Mouse (Mus musculus) left cerebral cortex, adult 2 months (tissue): ENCODE measurements around the gene Selenop. TPM values are rescaled to one million over a fixed set of nuclear protein-coding genes. Genes with fewer than 3 reads are reported as not detected.

Source experiments
- DNase-seq, 2 experiments: peaks; one replicate each; pipeline ENCODE4 v3.0.0; 2021 to 2022; ENCODE audit warnings: low spot score in 2 of 2, mixed read lengths in 1 of 2; ENCODE audit errors: extremely low spot score in 1 of 2
- H3K27ac ChIP-seq: fragments of 200-600 bp; 2 replicates; pipeline ENCODE4 v1.8.1; 2022
- H3K4me3 ChIP-seq: fragments of 200-600 bp; 2 replicates; pipeline ENCODE4 v1.8.1; 2022
- CTCF ChIP-seq: fragments of 200-600 bp; IDR thresholded peaks from 2 replicates; pipeline ENCODE4 v1.8.1; 2022; ENCODE audit warnings: antibody characterized with exemption, mild to moderate bottlenecking, moderate library complexity
- intact Hi-C: fragments of 180-260 bp; cut with DNase I; formaldehyde crosslinking; loops from one replicate; pipeline ENCODE4 v1.15.1; 2025
- total RNA-seq, 2 experiments: library from RNA; stranded (reverse); gene quantifications; 2 replicates each; pipeline ENCODE4 v1.2.3; 2021

Gene Selenop
- total RNA-seq, 2 experiments from 2014 or later: 284 to 293 TPM

- intact Hi-C loops: no loop called here
- DNase-seq: no peak
- Histone ChIP-seq H3K27ac (no peak overlapping the region), H3K4me3 (no peak overlapping the region)
- no peak for TF ChIP-seq CTCF
These were observed 17.7 kb upstream of the Selenop start for GRCm38 (mm10) chr15:3250620-3251019.

GRCm38 (mm10) chr15:3251031-3251717, 17.2 kb upstream of the Selenop start:
- no peak for DNase-seq
- no peak for TF ChIP-seq CTCF
- Histone ChIP-seq H3K27ac (peak overlapping the region; percentile 13; the same call in 1 of the 2 replicates), H3K4me3 (no peak overlapping the region)
- intact Hi-C loops: no loop called here

- TF ChIP-seq CTCF: no peak
- Histone ChIP-seq H3K4me3 (no peak overlapping the region), H3K27ac (no peak overlapping the region)
- intact Hi-C loops: no loop called here
- DNase-seq: no peak
These were observed 16.7 kb upstream of the Selenop start for GRCm38 (mm10) chr15:3251718-3252067.

- DNase-seq: no peak
- intact Hi-C loops: no loop called here
- no peak for TF ChIP-seq CTCF
- H3K4me3 ChIP-seq: no peak overlapping the region
- no peak overlapping the region for H3K27ac ChIP-seq
These were observed 9.3 kb upstream of the Selenop start for GRCm38 (mm10) chr15:3259025-3259424.

GRCm38 (mm10) chr15:3260309-3260708, 8.0 kb upstream of the Selenop start:
- H3K27ac ChIP-seq: no peak overlapping the region
- no peak for TF ChIP-seq CTCF
- DNase-seq: no peak
- intact Hi-C loops: no loop called here
- no peak overlapping the region for H3K4me3 ChIP-seq

GRCm38 (mm10) chr15:3262883-3263282, 5.5 kb upstream of the Selenop start:
- no peak for TF ChIP-seq CTCF
- intact Hi-C loops: no loop called here
- no peak for DNase-seq

GRCm38 (mm10) chr15:3264293-3264692, 4.1 kb upstream of the Selenop start:
- TF ChIP-seq CTCF: no peak
- intact Hi-C loops: no loop called here
- Histone ChIP-seq H3K27ac (no peak overlapping the region), H3K4me3 (no peak overlapping the region)
- DNase-seq: no peak

More at GRCm38 (mm10) chr15:3262883-3263282, 5.5 kb upstream of the Selenop start:
- H3K4me3 ChIP-seq: no peak overlapping the region
- H3K27ac ChIP-seq: no peak overlapping the region

- no peak for DNase-seq
- no peak for TF ChIP-seq CTCF
- H3K27ac ChIP-seq: no peak overlapping the region
- no peak overlapping the region for H3K4me3 ChIP-seq
- intact Hi-C loops: no loop called here
These were observed 3.5 kb upstream of the Selenop start for GRCm38 (mm10) chr15:3264828-3265227.

DNA sequence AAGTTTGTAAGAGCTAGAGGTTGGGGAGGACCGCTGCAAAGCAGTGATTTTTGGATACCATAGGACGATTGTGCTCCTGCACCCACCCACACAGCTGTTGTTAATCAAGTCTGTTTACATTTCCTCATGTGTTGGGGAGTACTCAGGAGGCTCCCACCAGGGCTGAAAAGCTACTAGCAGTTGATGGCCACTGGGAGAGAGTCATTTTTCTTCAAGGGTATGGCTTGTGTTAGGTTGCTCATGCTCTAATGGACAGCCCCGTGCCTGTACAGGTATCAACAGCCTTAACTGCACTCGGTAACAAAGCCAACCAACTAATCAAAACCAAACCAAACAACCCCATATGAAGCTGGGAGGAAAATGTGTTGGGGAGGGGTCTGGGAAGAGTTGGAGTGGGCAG, 1.1 kb downstream of the Selenop start:
- peak overlapping the region; percentile 53 for H3K27ac ChIP-seq
- intact Hi-C loops: no loop called here
- DNase-seq: no peak
- H3K4me3 ChIP-seq: no peak overlapping the region
- TF ChIP-seq CTCF: no peak

GRCm38 (mm10) chr15:3269996-3270645, 1.8 kb downstream of the Selenop start:
- H3K4me3 ChIP-seq: peak overlapping the region; percentile 55
- no peak for TF ChIP-seq CTCF
- H3K27ac ChIP-seq: peak overlapping the region; percentile 92
- no peak for DNase-seq
- intact Hi-C loops: loop anchor here (5.0 kb wide), 1 partner anchor 58 kb away; no protein-coding TSS in a partner anchor

DNA sequence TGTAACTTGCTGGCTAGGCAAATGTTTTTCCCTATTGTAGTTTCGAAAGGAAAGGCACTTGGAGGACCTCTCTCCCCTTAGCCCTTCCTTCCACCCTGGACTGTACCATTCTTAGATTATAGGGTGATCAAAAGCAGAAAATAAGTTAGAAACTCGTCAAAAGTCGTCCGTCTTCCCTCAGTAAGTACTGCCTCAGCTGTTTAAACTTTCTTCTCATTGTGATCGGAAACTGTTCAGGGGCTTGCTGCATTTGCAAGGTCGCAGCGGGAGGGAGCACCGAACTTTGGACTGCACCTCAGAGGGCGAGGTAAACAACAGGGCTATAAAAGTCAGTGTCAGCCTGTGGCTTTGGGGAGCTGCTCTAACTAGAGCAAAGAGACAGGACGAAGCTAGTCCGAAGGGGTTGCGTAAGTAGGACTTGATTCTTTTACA, 2.3 kb downstream of the Selenop start:
- H3K4me3 ChIP-seq: peak overlapping the region; percentile 55
- intact Hi-C loops: loop anchor here (1.0 to 5.0 kb wide), 2 partner anchors 38 to 58 kb away; no protein-coding TSS in a partner anchor
- DNase-seq: peak; percentile 30
- TF ChIP-seq CTCF: no peak
- H3K27ac ChIP-seq: peak overlapping the region; percentile 92

DNA sequence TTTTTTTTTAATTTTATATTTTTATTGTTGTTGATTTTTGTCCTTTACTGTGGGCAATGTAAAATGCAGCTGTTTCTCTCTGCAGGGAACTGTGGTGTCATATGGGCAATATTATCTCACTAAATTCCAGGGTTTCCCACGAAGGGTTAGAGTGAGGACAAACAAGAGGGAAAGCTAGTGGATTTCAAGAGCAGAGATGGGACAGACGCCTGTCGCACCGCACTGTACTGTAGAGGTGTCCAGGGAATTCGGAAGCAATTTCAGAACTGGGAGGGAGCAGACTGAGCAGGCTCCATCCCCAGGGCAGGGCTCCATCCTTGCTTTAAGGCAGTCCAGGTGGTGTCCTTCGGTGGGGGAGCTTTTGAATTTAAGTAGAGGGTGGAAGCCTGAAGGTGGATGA, 2.9 kb downstream of the Selenop start:
- intact Hi-C loops: loop anchor here (1.0 to 5.0 kb wide), 2 partner anchors 39 to 59 kb away; no protein-coding TSS in a partner anchor
- H3K4me3 ChIP-seq: peak overlapping the region; percentile 55
- TF ChIP-seq CTCF: no peak
- H3K27ac ChIP-seq: peak overlapping the region; percentile 92
- no peak for DNase-seq

DNA sequence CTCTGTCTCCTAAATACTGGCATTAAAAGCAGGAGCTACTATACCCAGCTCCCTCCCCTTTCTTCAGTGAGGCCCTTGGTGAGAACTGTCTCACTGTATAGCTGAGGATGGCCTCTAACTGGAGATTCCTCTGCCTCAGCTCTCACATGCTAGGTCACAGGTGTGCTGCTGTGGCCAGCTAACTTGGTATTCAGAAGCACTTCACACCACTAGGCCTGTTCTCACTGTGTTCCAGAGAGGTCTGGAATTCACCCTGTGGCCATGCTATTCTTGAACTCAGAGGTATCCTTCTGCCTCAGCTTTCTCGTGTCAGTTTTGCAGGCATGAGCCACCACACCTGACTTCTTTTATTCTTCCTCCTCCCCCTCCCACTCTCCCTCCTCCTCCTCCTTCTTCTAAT, 4.8 kb downstream of the Selenop start:
- Histone ChIP-seq H3K4me3 (peak overlapping the region; percentile 41), H3K27ac (no peak overlapping the region)
- no peak for TF ChIP-seq CTCF
- no peak for DNase-seq
- intact Hi-C loops: loop anchor here (5.0 kb wide), 1 partner anchor 61 kb away; no protein-coding TSS in a partner anchor
